Mouse (Mus musculus): ENCODE data around the gene Gm15093. TPM values are rescaled to one million over a fixed set of nuclear protein-coding genes. Genes with fewer than 3 reads are reported as not detected.
"Not testable (repeated sequence)": the region's sequence is repeated elsewhere in the genome, so short reads cannot be mapped to it uniquely, and the experiment has no call there.

The Gm15093 gene
- total RNA-seq (2021), result not detected

DNA sequence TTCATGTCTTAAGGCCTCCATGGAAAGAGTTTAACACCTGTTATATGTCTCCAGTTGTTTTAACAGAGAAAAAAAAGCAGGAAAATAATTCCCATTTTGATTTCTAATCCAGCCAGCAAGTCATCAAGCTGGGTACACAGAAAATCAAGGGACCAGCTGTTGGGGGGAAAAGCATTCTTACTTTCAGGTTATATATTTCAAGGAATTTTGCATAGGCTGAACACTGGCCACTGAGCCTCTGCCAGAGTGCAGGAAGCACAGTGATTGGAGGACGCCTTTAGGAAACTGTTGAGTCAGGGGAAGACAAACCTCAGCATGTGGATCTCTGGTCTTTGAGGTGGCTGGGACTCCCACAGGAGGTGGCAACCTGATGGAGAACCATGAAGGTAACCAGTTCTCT, at the start of gene Gm15093:
Gene Gm15093, plus strand, starts transcription at position 301 of the 400 bp plus-strand sequence.
- DNase-seq; intact Hi-C loops (cut with DNase I): not testable (repeated sequence)

Other genes with a start within 250 kb of the Gm15093 start
- gene Ott, start 198.1 kb upstream of the Gm15093 start, total RNA-seq (2021), result not detected
- not detected for gene Gm15085, start 175.2 kb downstream of the Gm15093 start, total RNA-seq (2021)

Measured in heart, postnatal 10 days (tissue).